Mouse (Mus musculus): ENCODE measurements at regions not wholly inside any gene's neighbourhood (a gene's known extent, or its start where the extent isn't known, plus 50 kb on each side); places are given as distances from the start of the nearest gene placed in this dataset.

- intact Hi-C loops (cut with DNase I) = no loop called here
Observed at GRCm38 (mm10) chr1:28144824-28145223, 635.2 kb downstream of the Gm597 start.

GRCm38 (mm10) chr1:28102021-28102526, 678.0 kb downstream of the Gm597 start:
- intact Hi-C loops (cut with DNase I) = no loop called here

- intact Hi-C loops (cut with DNase I) = no loop called here
Observed at GRCm38 (mm10) chr1:28084456-28084855, 695.6 kb downstream of the Gm597 start.

- intact Hi-C loops (cut with DNase I) = no loop called here
Observed at GRCm38 (mm10) chr1:28053980-28054379, 726.1 kb downstream of the Gm597 start.

GRCm38 (mm10) chr1:28047964-28048363, 732.1 kb downstream of the Gm597 start:
- intact Hi-C loops (cut with DNase I) = no loop called here

GRCm38 (mm10) chr1:28047379-28047778, 732.7 kb downstream of the Gm597 start:
- intact Hi-C loops (cut with DNase I) = no loop called here

GRCm38 (mm10) chr1:28045695-28046094, 734.4 kb downstream of the Gm597 start:
- intact Hi-C loops (cut with DNase I) = no loop called here

GRCm38 (mm10) chr1:28025720-28026119, 754.3 kb downstream of the Gm597 start:
- intact Hi-C loops (cut with DNase I) = loop anchor here (2.0 kb wide), 1 partner anchor 41 kb away; no protein-coding TSS in a partner anchor

- intact Hi-C loops (cut with DNase I) = no loop called here
Observed at GRCm38 (mm10) chr1:27998434-27998833, 781.6 kb downstream of the Gm597 start.

- intact Hi-C loops (cut with DNase I) = no loop called here
Observed at GRCm38 (mm10) chr1:27963369-27963768, 816.7 kb downstream of the Gm597 start.
